Mouse (Mus musculus): ENCODE results near the gene Ugt1a6b.
A peak's percentile ranks its signal among the peaks of the same experiment; 100 is the strongest.
"Not testable (repeated sequence)": the region's sequence is repeated elsewhere in the genome, so short reads cannot be mapped to it uniquely, and the experiment has no call there.

The Ugt1a6b gene

DNA sequence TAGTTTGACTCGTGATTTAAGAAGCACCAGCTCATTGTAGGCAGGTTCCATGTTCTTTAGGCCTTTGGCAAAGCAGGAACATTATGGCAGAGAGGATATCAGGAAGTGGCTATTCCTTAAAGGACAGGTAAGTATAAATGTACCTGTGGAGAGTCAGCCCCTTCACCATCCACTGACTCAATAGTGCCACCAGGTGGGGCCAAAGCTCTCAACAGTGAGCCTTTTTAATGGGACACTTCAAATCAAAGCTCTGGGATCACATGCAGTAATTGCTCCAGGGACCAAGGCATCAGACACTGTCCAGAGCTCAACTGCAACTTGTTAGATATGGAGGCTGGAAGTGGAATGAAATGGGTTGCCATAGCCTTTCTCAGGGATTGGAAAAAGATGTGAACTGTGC is 18.5 kb downstream of the Ugt1a6b start:
- DNase-seq (ENCODE audit: low read depth, low spot score) = peak; percentile 57

GRCm38 (mm10) chr1:88125827-88126360 is 22.8 kb downstream of the Ugt1a6b start:
- not testable (repeated sequence) for DNase-seq (ENCODE audit: low read depth, low spot score)

DNA sequence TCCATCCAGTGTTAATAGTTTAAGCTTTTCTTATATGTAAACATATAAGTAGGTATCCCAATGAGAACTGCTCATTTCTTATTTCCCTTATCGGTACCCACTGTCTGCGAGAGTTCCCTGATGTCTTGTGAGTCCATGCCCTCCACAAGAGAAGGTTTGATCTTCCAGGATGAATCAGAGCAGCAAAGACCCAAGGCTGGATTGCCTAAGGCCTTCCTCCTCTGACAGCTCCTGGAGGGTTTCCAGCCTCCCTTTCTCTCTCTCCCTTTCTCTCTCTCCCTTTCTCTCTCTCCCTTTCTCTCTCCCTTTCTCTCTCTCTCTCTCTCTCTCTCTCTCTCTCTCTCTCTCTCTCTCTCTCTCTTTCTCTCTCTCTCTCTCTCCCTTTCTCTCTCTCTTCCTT is 26.0 kb downstream of the Ugt1a6b start:
- DNase-seq (ENCODE audit: low read depth, low spot score) = peak; percentile 48

DNA sequence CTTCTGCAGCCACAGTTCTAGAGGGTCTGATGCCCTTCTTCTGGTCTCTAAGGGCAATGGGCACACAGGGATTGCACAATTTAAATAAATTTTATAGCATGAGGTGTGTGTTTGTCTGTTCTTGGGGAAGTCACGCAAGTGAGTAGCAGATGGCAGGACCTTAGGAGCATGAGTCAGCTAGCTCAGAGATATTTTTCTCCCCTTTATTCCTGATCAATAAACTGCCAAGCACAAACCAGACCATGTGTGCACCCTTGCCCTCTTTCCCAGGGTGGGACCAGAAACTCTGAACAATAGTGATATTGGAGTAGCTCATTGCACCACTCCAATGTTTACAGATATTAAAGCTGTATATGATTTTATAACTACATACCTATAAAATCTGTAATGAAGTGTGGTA is 27.2 kb downstream of the Ugt1a6b start:
- not testable (repeated sequence) for DNase-seq (ENCODE audit: low read depth, low spot score)

GRCm38 (mm10) chr1:88133908-88134456 is 30.9 kb downstream of the Ugt1a6b start:
- DNase-seq (ENCODE audit: low read depth, low spot score) = peak; percentile 52

DNA sequence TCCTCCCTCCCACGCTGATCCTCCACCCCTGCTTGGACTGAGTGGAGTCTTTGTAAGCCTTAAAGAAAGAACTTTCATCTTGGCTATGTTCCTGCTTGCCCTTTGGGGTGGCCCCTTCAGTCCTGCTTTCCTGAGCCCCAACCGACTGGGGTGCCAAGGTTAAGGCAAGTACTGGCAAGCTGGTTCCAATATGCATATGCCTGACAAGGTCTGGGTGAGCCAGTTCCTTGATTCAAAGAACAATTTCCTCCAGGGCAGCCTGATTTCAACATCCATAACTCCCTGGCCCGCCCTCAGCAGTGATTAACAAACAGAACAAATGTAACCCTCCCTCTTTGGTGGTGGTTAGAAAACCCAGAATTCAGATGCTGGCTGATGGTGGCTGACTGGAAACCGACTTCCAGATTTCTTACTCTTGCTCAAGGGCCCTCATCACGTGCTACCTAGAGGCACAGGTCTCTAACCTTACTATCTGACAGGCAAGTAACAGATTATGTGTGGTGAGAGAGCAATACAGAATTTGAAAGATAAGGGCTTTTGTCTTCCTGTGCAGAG is 31.5 kb downstream of the Ugt1a6b start, which contains the start of gene Ugt1a6a:
Gene Ugt1a6a (plus strand): TSS at position 353 of the 555 bp plus-strand sequence.
- DNase-seq (ENCODE audit: low read depth, low spot score) = peak; percentile 80

GRCm38 (mm10) chr1:88135229-88135904 is 32.3 kb downstream of the Ugt1a6b start:
- peak; percentile 64 for DNase-seq (ENCODE audit: low read depth, low spot score)

GRCm38 (mm10) chr1:88136646-88137045 is 33.6 kb downstream of the Ugt1a6b start:
- no peak for DNase-seq (ENCODE audit: low read depth, low spot score)

GRCm38 (mm10) chr1:88137264-88137663 is 34.2 kb downstream of the Ugt1a6b start:
- no peak for DNase-seq (ENCODE audit: low read depth, low spot score)

GRCm38 (mm10) chr1:88138145-88138544 is 35.1 kb downstream of the Ugt1a6b start:
- DNase-seq (ENCODE audit: low read depth, low spot score) = no peak

GRCm38 (mm10) chr1:88140492-88140891 is 37.4 kb downstream of the Ugt1a6b start:
- DNase-seq (ENCODE audit: low read depth, low spot score) = peak; percentile 25

DNA sequence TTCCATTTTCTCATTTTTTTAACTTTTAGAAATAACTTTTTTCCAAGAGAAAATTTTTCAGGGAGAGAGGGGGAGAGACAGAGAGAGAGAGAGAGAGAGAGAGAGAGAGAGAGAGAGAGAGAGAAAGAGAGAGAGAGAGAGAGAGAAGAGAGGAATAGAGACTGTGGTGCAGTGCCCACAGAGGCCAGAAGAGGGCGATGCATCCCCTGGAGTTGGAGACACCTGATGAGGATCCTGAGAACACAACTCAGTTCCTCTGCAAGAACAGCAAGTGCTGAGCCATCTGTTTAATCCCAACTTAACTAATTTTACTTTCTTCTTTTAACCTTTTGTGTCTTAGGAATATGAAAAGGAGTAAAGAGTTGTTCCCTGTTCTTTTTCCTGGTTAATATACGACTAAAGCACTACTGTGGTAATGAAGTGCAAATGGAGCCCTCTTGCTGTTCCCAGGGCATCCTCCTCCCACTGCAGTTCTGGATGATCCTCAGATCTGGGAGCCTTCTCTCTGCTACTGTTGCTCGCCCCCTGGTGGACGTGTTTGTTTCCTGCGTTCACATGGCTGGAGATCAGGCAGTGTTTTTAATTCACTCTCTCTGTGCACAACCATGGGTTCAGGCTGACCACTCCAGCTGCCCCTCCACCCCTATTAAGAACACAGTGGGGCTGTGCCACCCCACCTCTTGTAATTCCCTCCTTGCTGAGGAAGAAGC is 41.1 kb downstream of the Ugt1a6b start:
- DNase-seq (ENCODE audit: low read depth, low spot score) = peak; percentile 65

- peak; percentile 63 for DNase-seq (ENCODE audit: low read depth, low spot score)
Measured at GRCm38 (mm10) chr1:88145278-88145677, 42.2 kb downstream of the Ugt1a6b start.

DNA sequence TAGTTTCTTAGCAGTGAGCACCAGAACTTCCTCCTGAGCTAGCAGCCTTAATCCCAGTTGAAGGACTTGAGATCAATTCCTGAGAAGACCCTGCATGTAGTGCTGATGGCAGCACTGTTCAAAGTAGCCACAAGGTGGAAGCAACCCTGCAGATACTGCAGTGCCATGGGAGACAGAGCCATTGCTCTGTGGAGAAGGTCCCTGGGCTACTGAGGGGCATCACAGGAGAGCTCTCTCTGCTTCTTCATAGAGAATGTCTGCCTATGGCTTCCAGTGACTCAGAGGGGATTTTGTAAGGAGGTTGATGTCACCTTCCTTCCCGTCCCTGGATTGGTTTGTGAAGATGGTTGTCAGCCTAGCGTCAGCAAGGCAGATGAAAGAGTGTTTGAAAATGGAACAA is 47.1 kb downstream of the Ugt1a6b start:
- DNase-seq (ENCODE audit: low read depth, low spot score) = peak; percentile 21

- no peak for DNase-seq (ENCODE audit: low read depth, low spot score)
Measured at GRCm38 (mm10) chr1:88158430-88158829, 55.4 kb downstream of the Ugt1a6b start.

- DNase-seq (ENCODE audit: low read depth, low spot score) = no peak
Measured at GRCm38 (mm10) chr1:88165711-88166110, 62.7 kb downstream of the Ugt1a6b start, which contains the start of gene Ugt1a5. TSS of gene Ugt1a5 (plus strand) at chr1:88166012.

GRCm38 (mm10) chr1:88172190-88172589 is 69.1 kb downstream of the Ugt1a6b start:
- not testable (repeated sequence) for DNase-seq (ENCODE audit: low read depth, low spot score)

GRCm38 (mm10) chr1:88179657-88180056 is 76.6 kb downstream of the Ugt1a6b start:
- no peak for DNase-seq (ENCODE audit: low read depth, low spot score)

DNA sequence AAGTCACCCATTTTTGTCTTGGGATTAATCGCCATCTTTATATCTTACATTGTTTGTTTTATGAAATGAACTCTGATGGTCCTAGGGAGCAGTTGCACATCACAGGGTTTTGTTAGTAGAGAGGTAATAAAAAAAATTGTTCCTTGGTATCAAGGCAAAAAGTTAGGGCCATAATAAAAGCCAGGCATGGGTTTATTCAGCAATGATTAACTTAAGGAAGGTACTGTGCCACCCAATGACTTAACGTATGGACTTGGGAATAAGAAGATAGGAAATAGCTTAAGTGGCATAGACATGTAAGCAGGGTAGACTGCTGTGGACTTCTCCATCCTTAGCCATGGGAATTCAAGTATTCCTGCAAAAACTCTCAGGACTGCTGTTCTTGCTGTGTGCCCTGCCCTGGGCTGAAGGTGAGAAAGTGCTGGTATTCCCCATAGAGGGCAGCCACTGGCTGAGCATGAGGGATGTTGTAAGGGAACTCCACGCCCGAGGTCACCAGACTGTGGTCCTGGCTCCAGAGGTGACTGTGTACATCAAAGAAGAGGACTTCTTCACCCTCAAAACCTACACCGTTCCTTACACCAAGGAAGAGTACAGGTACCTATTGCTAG is 83.4 kb downstream of the Ugt1a6b start:
- no peak for DNase-seq (ENCODE audit: low read depth, low spot score)

- DNase-seq (ENCODE audit: low read depth, low spot score) = no peak
Measured at GRCm38 (mm10) chr1:88192136-88192535, 89.1 kb downstream of the Ugt1a6b start.

DNA sequence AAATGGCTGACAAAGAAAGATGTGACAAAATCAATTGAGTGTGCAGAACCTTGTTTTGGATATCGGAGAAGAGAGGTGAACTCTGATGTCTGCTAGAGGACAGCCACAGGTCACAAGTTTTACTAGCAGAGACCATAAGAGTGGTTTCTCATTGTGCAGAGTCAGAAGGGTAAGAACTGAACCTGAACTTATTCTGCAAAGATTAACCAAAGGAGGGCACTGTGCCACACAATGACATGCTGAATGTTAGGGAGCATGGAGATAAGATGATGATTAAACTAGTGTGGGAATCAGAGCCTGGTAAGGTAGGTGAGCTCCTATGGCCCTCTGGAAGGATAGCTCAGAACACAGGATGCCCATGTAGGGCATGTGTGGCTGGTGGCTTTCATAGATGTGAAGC is 92.6 kb downstream of the Ugt1a6b start:
- no peak for DNase-seq (ENCODE audit: low read depth, low spot score)

GRCm38 (mm10) chr1:88197443-88197842 is 94.4 kb downstream of the Ugt1a6b start:
- DNase-seq (ENCODE audit: low read depth, low spot score) = no peak
